Mouse (Mus musculus) kidney, adult 10 weeks (tissue): ENCODE measurements around the gene B3galt5. TPM values are rescaled to one million over a fixed set of nuclear protein-coding genes. Genes with fewer than 3 reads are reported as not detected.

ENCODE experiments used
- polyA plus RNA-seq: library from polyadenylated mRNA; stranded (reverse); fragments of 350-450 nt; fragmentation: Illumina TruSeq; extraction: RNeasy Lipid Tissue Mini Kit (QIAGEN cat#74804); gene quantifications from one replicate; pipeline ENCODE4 v1.2.3, GENCODE M21; 2014; ENCODE audit warnings: low read depth, low replicate concordance

B3galt5 gene
- 26.8 TPM for polyA plus RNA-seq

DNA sequence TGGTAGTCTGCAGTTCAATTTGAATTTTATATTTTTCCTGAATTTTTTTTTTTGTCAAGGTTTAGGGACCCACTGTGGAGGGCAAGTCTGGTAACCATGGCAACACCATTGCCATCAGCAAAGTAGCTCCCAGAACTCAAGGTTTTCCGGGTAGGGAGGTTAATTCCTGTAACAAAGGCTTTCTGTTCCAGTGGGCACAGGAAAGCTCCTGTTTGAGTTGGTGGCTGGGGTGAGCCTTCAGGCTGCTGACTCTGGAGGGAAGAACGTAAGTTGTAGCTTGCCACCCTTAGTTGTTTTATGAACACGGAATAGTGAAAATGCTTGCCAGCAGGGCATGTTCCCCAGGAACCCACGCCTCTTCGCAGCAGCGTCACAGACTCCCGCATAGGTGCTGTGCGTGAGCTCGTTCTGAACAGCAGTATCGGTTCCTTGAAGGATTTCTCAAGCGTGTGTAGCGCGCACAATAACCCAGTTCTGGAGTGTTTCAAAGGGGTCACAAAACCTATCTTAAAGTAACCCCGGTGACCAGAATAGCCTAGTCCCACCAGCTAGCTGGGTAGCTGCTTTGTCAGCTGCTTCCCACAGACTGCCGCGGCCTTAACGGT, at the start of gene B3galt5:
TSS of gene B3galt5 (plus strand) at position 436 of the 605 bp plus-strand sequence.

GRCm38 (mm10) chr16:96191531-96192506, 43.8 kb upstream of the B3galt5 start, which contains the start of gene Lca5l:
TSS of gene Lca5l (minus strand) at chr16:96192271.

DNA sequence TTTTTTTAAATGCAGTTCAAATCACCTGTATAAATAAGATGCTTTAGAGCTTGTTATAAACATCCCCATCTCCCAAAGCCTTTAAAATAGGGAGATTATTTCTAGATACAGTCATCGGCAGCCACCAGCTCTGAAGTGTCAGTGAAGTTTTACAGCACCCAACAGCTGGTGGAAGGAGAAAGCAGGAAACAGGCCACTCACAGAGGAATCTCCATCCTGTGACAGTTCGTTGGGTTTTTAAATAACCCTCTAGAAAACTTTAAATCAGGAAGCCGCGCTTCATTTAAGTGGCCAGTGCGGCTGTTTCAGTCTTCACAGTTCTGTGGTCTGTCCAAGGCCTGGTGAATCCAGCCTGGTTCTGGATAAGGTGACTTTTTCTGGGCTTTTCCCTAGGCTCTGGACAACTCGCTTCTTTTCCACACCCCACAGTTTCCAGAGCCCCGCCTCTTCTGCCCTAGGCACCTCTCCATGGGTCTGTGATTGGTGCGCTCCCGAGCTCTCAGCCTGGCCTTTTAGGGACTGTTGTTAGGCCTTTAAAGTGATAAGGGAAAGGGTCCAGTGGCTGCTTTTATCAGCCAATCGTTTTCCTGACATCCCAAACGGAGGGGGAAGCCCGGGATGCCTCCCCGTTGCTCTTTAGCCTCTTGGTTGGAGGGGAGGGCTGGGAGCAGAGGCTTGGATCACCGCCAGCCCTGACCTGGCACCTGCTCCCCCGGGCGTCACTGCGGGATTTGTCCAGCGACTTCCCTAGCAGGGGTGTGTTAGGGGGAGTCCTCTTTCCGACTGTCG, 35.5 kb upstream of the B3galt5 start, which contains the start of gene Sh3bgr:
TSS of gene Sh3bgr (plus strand) at position 538 of the 789 bp plus-strand sequence.

Other genes with a start within 250 kb of the B3galt5 start
- 34.6 TPM for gene Psmg1, start 244.8 kb upstream of the B3galt5 start, polyA plus RNA-seq
- gene Brwd1, start 153.3 kb upstream of the B3galt5 start, polyA plus RNA-seq, result 40.2 TPM
- 171 TPM for gene Hmgn1, start 108.1 kb upstream of the B3galt5 start, polyA plus RNA-seq
- gene Wrb, start 90.4 kb upstream of the B3galt5 start, polyA plus RNA-seq, result 12.8 TPM
- 0.53 TPM for gene Lca5l, start 43.5 kb upstream of the B3galt5 start, polyA plus RNA-seq
- gene Sh3bgr, start 35.4 kb upstream of the B3galt5 start, polyA plus RNA-seq, result 4.6 TPM
- not detected for gene Itgb2l, start 207.8 kb downstream of the B3galt5 start, polyA plus RNA-seq
- gene Pcp4, start 231.8 kb downstream of the B3galt5 start, polyA plus RNA-seq, result 6.9 TPM